Mouse (Mus musculus): Measurements from ENCODE around the gene Gne. TPM values are rescaled to one million over a fixed set of nuclear protein-coding genes. Genes with fewer than 3 reads are reported as not detected.
A peak's percentile ranks its signal among the peaks of the same experiment; 100 is the strongest.

Gne gene
- polyA plus RNA-seq, 1 experiment: 15.1 TPM

GRCm38 (mm10) chr4:44065355-44066025, 18.5 kb downstream of the Gne start:
- Histone ChIP-seq H3K79me2 (ENCODE audit: control insufficient read depth, insufficient read depth) (peaks cover 14% of the 10 kb centered on the region), H3ac (ENCODE audit: control insufficient read depth, insufficient read length, low read depth) (no peak overlapping the region), H3K27me3 (ENCODE audit: control insufficient read depth, insufficient read depth, insufficient read length) (no peaks in the 10 kb centered on the region), H3K79me3 (ENCODE audit: low read depth) (peaks cover 4% of the 10 kb centered on the region), H3K4me3 (ENCODE audit: insufficient read depth, poor library complexity, severe bottlenecking) (no peak overlapping the region), H3K36me3 (ENCODE audit: control insufficient read depth, insufficient read depth) (no peaks in the 10 kb centered on the region)
- no peak for TF ChIP-seq USF1 (IDR thresholded peaks at IDR 0.05; ENCODE audit: low read depth)
- TF ChIP-seq MYOG (IDR thresholded peaks at IDR 0.05; ENCODE audit: control insufficient read depth, extremely low read depth, insufficient read length): no peak
- TF ChIP-seq CTCF (IDR thresholded peaks at IDR 0.05; ENCODE audit: control insufficient read depth, insufficient read depth, insufficient read length): peak; percentile 91
- no peak for TF ChIP-seq MYOD1 (IDR thresholded peaks at IDR 0.05; ENCODE audit: control insufficient read depth, insufficient read length, low read depth)
- no peak for TF ChIP-seq FOSL1 (IDR thresholded peaks at IDR 0.05; ENCODE audit: insufficient read depth, low read length, poor library complexity, severe bottlenecking)
- TF ChIP-seq MAX (IDR thresholded peaks at IDR 0.05): peak; percentile 77
- no peak for TF ChIP-seq CEBPB (IDR thresholded peaks at IDR 0.05; ENCODE audit: low read depth)

GRCm38 (mm10) chr4:44062816-44063215, 21.2 kb downstream of the Gne start:
- H3K79me2 ChIP-seq (ENCODE audit: control insufficient read depth, insufficient read depth): no peaks in the 10 kb centered on the region
- H3K4me3 ChIP-seq (ENCODE audit: insufficient read depth, poor library complexity, severe bottlenecking): no peak overlapping the region
- H3K27me3 ChIP-seq (ENCODE audit: control insufficient read depth, insufficient read depth, insufficient read length): no peaks in the 10 kb centered on the region
- no peak overlapping the region for H3ac ChIP-seq (ENCODE audit: control insufficient read depth, insufficient read length, low read depth)
- H3K36me3 ChIP-seq (ENCODE audit: control insufficient read depth, insufficient read depth): peaks cover 5% of the 10 kb centered on the region
- TF ChIP-seq FOSL1 (IDR thresholded peaks at IDR 0.05; ENCODE audit: insufficient read depth, low read length, poor library complexity, severe bottlenecking) (no peak), CEBPB (IDR thresholded peaks at IDR 0.05; ENCODE audit: low read depth) (no peak), MYOD1 (IDR thresholded peaks at IDR 0.05; ENCODE audit: control insufficient read depth, insufficient read length, low read depth) (no peak), USF1 (IDR thresholded peaks at IDR 0.05; ENCODE audit: low read depth) (no peak), MYOG (IDR thresholded peaks at IDR 0.05; ENCODE audit: control insufficient read depth, extremely low read depth, insufficient read length) (no peak), CTCF (IDR thresholded peaks at IDR 0.05; ENCODE audit: control insufficient read depth, insufficient read depth, insufficient read length) (no peak)
- H3K79me3 ChIP-seq (ENCODE audit: low read depth): no peaks in the 10 kb centered on the region

GRCm38 (mm10) chr4:44062062-44062461, 21.9 kb downstream of the Gne start:
- Histone ChIP-seq H3K79me2 (ENCODE audit: control insufficient read depth, insufficient read depth) (no peaks in the 10 kb centered on the region), H3ac (ENCODE audit: control insufficient read depth, insufficient read length, low read depth) (no peak overlapping the region), H3K4me3 (ENCODE audit: insufficient read depth, poor library complexity, severe bottlenecking) (no peak overlapping the region), H3K79me3 (ENCODE audit: low read depth) (no peaks in the 10 kb centered on the region), H3K36me3 (ENCODE audit: control insufficient read depth, insufficient read depth) (peaks cover 5% of the 10 kb centered on the region), H3K27me3 (ENCODE audit: control insufficient read depth, insufficient read depth, insufficient read length) (no peaks in the 10 kb centered on the region)
- TF ChIP-seq MYOD1 (IDR thresholded peaks at IDR 0.05; ENCODE audit: control insufficient read depth, insufficient read length, low read depth) (no peak), CEBPB (IDR thresholded peaks at IDR 0.05; ENCODE audit: low read depth) (no peak), MAX (IDR thresholded peaks at IDR 0.05) (no peak)

GRCm38 (mm10) chr4:44059674-44060073, 24.3 kb downstream of the Gne start:
- Histone ChIP-seq H3K27me3 (ENCODE audit: control insufficient read depth, insufficient read depth, insufficient read length) (no peaks in the 10 kb centered on the region), H3K79me3 (ENCODE audit: low read depth) (no peaks in the 10 kb centered on the region), H3K79me2 (ENCODE audit: control insufficient read depth, insufficient read depth) (no peaks in the 10 kb centered on the region), H3ac (ENCODE audit: control insufficient read depth, insufficient read length, low read depth) (no peak overlapping the region), H3K36me3 (ENCODE audit: control insufficient read depth, insufficient read depth) (peaks cover 5% of the 10 kb centered on the region), H3K4me3 (ENCODE audit: insufficient read depth, poor library complexity, severe bottlenecking) (no peak overlapping the region)
- TF ChIP-seq CEBPB (IDR thresholded peaks at IDR 0.05; ENCODE audit: low read depth) (no peak), MAX (IDR thresholded peaks at IDR 0.05) (no peak), USF1 (IDR thresholded peaks at IDR 0.05; ENCODE audit: low read depth) (no peak), CTCF (IDR thresholded peaks at IDR 0.05; ENCODE audit: control insufficient read depth, insufficient read depth, insufficient read length) (no peak), FOSL1 (IDR thresholded peaks at IDR 0.05; ENCODE audit: insufficient read depth, low read length, poor library complexity, severe bottlenecking) (no peak), MYOG (IDR thresholded peaks at IDR 0.05; ENCODE audit: control insufficient read depth, extremely low read depth, insufficient read length) (no peak), MYOD1 (IDR thresholded peaks at IDR 0.05; ENCODE audit: control insufficient read depth, insufficient read length, low read depth) (no peak)

- TF ChIP-seq USF1 (IDR thresholded peaks at IDR 0.05; ENCODE audit: low read depth): no peak
- TF ChIP-seq MYOD1 (IDR thresholded peaks at IDR 0.05; ENCODE audit: control insufficient read depth, insufficient read length, low read depth): no peak
- no peak for TF ChIP-seq CEBPB (IDR thresholded peaks at IDR 0.05; ENCODE audit: low read depth)
- TF ChIP-seq FOSL1 (IDR thresholded peaks at IDR 0.05; ENCODE audit: insufficient read depth, low read length, poor library complexity, severe bottlenecking): no peak
- TF ChIP-seq CTCF (IDR thresholded peaks at IDR 0.05; ENCODE audit: control insufficient read depth, insufficient read depth, insufficient read length): no peak
- no peak for TF ChIP-seq MYOG (IDR thresholded peaks at IDR 0.05; ENCODE audit: control insufficient read depth, extremely low read depth, insufficient read length)
- no peak for TF ChIP-seq MAX (IDR thresholded peaks at IDR 0.05)
- no peaks in the 10 kb centered on the region for H3K79me3 ChIP-seq (ENCODE audit: low read depth)
- H3K4me3 ChIP-seq (ENCODE audit: insufficient read depth, poor library complexity, severe bottlenecking): no peak overlapping the region
- H3K27me3 ChIP-seq (ENCODE audit: control insufficient read depth, insufficient read depth, insufficient read length): no peaks in the 10 kb centered on the region
- peaks cover under 1% of the 10 kb centered on the region for H3K36me3 ChIP-seq (ENCODE audit: control insufficient read depth, insufficient read depth)
- H3K79me2 ChIP-seq (ENCODE audit: control insufficient read depth, insufficient read depth): no peaks in the 10 kb centered on the region
- no peak overlapping the region for H3ac ChIP-seq (ENCODE audit: control insufficient read depth, insufficient read length, low read depth)
Measured at GRCm38 (mm10) chr4:44049812-44050211, 34.2 kb downstream of the Gne start.

GRCm38 (mm10) chr4:44046066-44046465, 37.9 kb downstream of the Gne start:
- no peak overlapping the region for H3ac ChIP-seq (ENCODE audit: control insufficient read depth, insufficient read length, low read depth)
- H3K27me3 ChIP-seq (ENCODE audit: control insufficient read depth, insufficient read depth, insufficient read length): no peaks in the 10 kb centered on the region
- no peak for TF ChIP-seq MYOD1 (IDR thresholded peaks at IDR 0.05; ENCODE audit: control insufficient read depth, insufficient read length, low read depth)
- no peak for TF ChIP-seq MAX (IDR thresholded peaks at IDR 0.05)
- TF ChIP-seq MYOG (IDR thresholded peaks at IDR 0.05; ENCODE audit: control insufficient read depth, extremely low read depth, insufficient read length): no peak
- TF ChIP-seq FOSL1 (IDR thresholded peaks at IDR 0.05; ENCODE audit: insufficient read depth, low read length, poor library complexity, severe bottlenecking): no peak
- no peak for TF ChIP-seq USF1 (IDR thresholded peaks at IDR 0.05; ENCODE audit: low read depth)
- TF ChIP-seq CTCF (IDR thresholded peaks at IDR 0.05; ENCODE audit: control insufficient read depth, insufficient read depth, insufficient read length): no peak
- TF ChIP-seq CEBPB (IDR thresholded peaks at IDR 0.05; ENCODE audit: low read depth): no peak
- no peak overlapping the region for H3K4me3 ChIP-seq (ENCODE audit: insufficient read depth, poor library complexity, severe bottlenecking)
- no peaks in the 10 kb centered on the region for H3K79me2 ChIP-seq (ENCODE audit: control insufficient read depth, insufficient read depth)
- H3K79me3 ChIP-seq (ENCODE audit: low read depth): no peaks in the 10 kb centered on the region
- H3K36me3 ChIP-seq (ENCODE audit: control insufficient read depth, insufficient read depth): peaks cover 18% of the 10 kb centered on the region

Data from C2C12 (cell line).